Mouse (Mus musculus): ENCODE data around the gene Nlrp4b.
"Not testable (repeated sequence)": the region's sequence is repeated elsewhere in the genome, so short reads cannot be mapped to it uniquely, and the experiment has no call there.

Nlrp4b gene

GRCm38 (mm10) chr7:10687489-10687888, at the start of gene Nlrp4b:
Nlrp4b (plus strand) TSS chr7:10687789.
- DNase-seq (ENCODE audit: low spot score in 2 of 2): no peak

- no peak for DNase-seq (ENCODE audit: low spot score in 2 of 2)
These were observed 66.7 kb downstream of the Nlrp4b start, which contains the start of gene Vmn1r71 for GRCm38 (mm10) chr7:10754264-10754663. Vmn1r71 (minus strand) TSS chr7:10754364.

GRCm38 (mm10) chr7:10757551-10757950, 70.0 kb downstream of the Nlrp4b start:
- not testable (repeated sequence) for DNase-seq (ENCODE audit: low spot score in 2 of 2)

Data from right cerebral cortex, adult 2 months (tissue).